Mouse (Mus musculus): ENCODE measurements around the gene Zfp65. TPM values are rescaled to one million over a fixed set of nuclear protein-coding genes. Genes with fewer than 3 reads are reported as not detected.
A peak's percentile ranks its signal among the peaks of the same experiment; 100 is the strongest.

Gene Zfp65
- 1.3 TPM for polyA plus RNA-seq (2012; fragmentation: generic; extraction: Trizol)

DNA sequence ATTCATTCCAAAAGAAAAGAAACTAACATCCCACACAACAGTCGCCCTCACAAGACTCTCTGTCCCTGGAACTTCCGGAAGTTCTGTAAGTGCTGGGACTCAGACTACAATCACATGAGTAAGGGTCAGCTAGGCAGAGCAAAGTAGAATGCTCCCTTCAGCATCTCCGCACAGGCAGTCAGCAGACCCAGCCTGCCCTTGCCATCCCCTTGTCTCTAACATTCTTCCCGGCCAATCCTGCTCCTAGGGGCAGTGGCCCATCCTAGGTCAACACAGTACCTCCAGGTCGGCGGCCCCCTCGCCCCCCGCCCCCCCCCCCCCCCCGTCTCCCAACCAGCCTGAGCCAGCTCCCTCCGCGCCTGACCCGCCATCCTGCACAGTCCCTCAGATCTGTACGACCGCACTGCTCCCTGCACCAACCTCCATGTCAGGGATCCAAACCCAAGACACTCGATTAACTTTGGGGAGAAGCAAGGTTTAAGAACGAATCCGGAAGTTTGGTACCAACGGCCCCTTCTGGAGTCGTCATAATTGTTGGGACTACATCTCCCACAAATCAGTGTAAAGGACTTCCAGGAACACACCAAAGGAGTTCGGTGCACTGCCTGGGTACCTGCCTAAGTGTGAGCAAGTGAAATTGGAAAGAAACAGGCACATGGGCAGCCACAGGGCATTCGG is at the start of gene Zfp65:
TSS of gene Zfp65 (minus strand) at position 533 of the 678 bp plus-strand sequence.
- no peak within 1 kb of the TSS for H3ac ChIP-seq (ENCODE audit: control insufficient read depth, insufficient read length)
- peak within 1 kb of the TSS; percentile 95 for H3K4me2 ChIP-seq (ENCODE audit: low read depth)
- no peaks in the 10 kb centered on the region for H3K36me3 ChIP-seq (ENCODE audit: control insufficient read depth, insufficient read depth)
- no peaks in the 10 kb centered on the region for H3K27me3 ChIP-seq (ENCODE audit: control insufficient read depth, insufficient read depth, insufficient read length)
- TF ChIP-seq USF1 (IDR thresholded peaks at IDR 0.05; ENCODE audit: low read depth) (no peak), POLR2A (IDR thresholded peaks at IDR 0.05; ENCODE audit: insufficient read length, low read depth) (peak; percentile 36), MAX (IDR thresholded peaks at IDR 0.05; ENCODE audit: low read depth) (no peak), REST (IDR thresholded peaks at IDR 0.05; ENCODE audit: insufficient read depth, insufficient read length) (no peak), MYOG (IDR thresholded peaks at IDR 0.05; ENCODE audit: control insufficient read depth in 1 of 3, insufficient read depth in 1 of 3, insufficient read length in 2 of 3, low read depth in 2 of 3) (no peak), TCF3 (IDR thresholded peaks at IDR 0.05; ENCODE audit: insufficient read length, low read depth) (no peak)
- H3K79me2 ChIP-seq (ENCODE audit: control insufficient read depth, insufficient read depth), result no peaks in the 10 kb centered on the region
- peak within 1 kb of the TSS; percentile 57 for H3K4me3 ChIP-seq

DNA sequence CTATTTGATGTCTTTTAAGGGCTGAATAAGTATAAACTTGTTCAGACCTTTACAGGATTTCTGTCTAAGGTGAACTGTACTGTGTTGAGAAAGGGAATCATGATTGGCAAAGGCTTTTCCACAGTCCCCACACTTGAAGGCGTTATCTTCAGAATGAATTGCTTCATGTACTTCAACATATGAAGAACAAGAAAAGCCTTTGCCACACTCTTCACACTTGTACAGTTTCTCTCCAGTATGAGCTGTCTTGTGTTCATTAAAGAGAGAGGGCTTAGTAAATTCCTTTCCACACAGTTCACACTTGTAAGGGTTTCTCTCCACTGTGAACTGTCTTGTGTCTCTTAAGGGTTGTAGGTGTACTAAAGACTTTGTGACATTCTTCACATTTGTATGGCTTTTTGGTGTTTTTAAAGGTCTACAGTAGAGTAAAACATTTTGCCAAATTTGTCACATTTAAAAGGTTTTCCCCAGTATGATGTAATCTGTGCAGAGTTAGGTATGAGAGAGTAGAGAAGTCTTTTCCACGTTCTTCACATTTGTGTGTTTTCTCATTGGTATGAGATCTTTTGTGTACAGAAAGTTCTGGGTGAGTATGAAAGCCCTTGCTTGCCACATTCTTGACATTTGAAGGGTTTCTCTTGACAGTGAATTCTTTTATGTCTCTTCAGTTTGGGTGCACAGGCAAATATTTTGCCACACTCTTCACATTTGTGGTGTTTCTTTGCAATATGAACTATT is 34.2 kb upstream of the Zfp65 start:
- Histone ChIP-seq H3K4me2 (ENCODE audit: low read depth) (no peak overlapping the region), H3K27me3 (ENCODE audit: control insufficient read depth, insufficient read depth, insufficient read length) (no peaks in the 10 kb centered on the region), H3K79me2 (ENCODE audit: control insufficient read depth, insufficient read depth) (no peaks in the 10 kb centered on the region), H3ac (ENCODE audit: control insufficient read depth, insufficient read length) (no peak overlapping the region), H3K36me3 (ENCODE audit: control insufficient read depth, insufficient read depth) (no peaks in the 10 kb centered on the region), H3K4me3 (no peak overlapping the region)
- TF ChIP-seq CEBPB (IDR thresholded peaks at IDR 0.05; ENCODE audit: insufficient read depth, poor library complexity, severe bottlenecking), result no peak

DNA sequence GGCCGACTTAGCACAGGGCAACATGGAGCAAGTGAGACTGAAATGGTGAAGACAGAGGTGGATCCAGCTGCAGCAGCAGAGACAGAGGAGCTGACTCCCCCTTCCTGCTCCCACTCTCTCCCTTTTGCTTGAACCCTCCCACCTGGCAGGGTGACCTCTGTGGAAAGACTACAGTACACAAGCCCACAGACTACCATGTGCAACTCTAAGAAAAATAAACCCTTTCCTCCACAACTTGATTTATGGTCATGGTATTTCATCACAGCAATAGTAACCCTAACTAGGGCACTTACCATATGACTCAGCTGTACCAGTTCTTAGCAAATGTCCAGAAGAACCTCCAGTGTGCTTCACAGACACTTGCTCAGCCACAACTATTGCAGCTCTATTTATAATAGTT is 31.0 kb upstream of the Zfp65 start:
- no peaks in the 10 kb centered on the region for H3K36me3 ChIP-seq (ENCODE audit: control insufficient read depth, insufficient read depth)
- no peak for TF ChIP-seq CEBPB (IDR thresholded peaks at IDR 0.05; ENCODE audit: insufficient read depth, poor library complexity, severe bottlenecking)
- TF ChIP-seq USF1 (IDR thresholded peaks at IDR 0.05; ENCODE audit: low read depth), result no peak
- no peak for TF ChIP-seq MYOG (IDR thresholded peaks at IDR 0.05; ENCODE audit: control insufficient read depth in 1 of 3, insufficient read depth in 1 of 3, insufficient read length in 2 of 3, low read depth in 2 of 3)
- no peak for TF ChIP-seq TCF3 (IDR thresholded peaks at IDR 0.05; ENCODE audit: insufficient read length, low read depth)
- no peak for TF ChIP-seq MYOD1 (IDR thresholded peaks at IDR 0.05; ENCODE audit: control insufficient read depth in 1 of 3, insufficient read length in 2 of 3, low read depth in 2 of 3)
- no peak for TF ChIP-seq POLR2A (IDR thresholded peaks at IDR 0.05; ENCODE audit: insufficient read length, low read depth)
- no peak for TF ChIP-seq REST (IDR thresholded peaks at IDR 0.05; ENCODE audit: insufficient read depth, insufficient read length)
- TF ChIP-seq MAX (IDR thresholded peaks at IDR 0.05; ENCODE audit: low read depth), result no peak
- TF ChIP-seq E2F4 (IDR thresholded peaks at IDR 0.05; ENCODE audit: insufficient read depth), result no peak
- TF ChIP-seq POLR2AphosphoS2 (IDR thresholded peaks at IDR 0.05; ENCODE audit: insufficient read length, low read depth), result no peak
- no peak for TF ChIP-seq SRF (IDR thresholded peaks at IDR 0.05; ENCODE audit: control insufficient read depth, insufficient read length, low read depth)
- no peak for TF ChIP-seq TCF12 (IDR thresholded peaks at IDR 0.05; ENCODE audit: insufficient read depth, poor library complexity, severe bottlenecking)
- no peak overlapping the region for H3K4me2 ChIP-seq (ENCODE audit: low read depth)

DNA sequence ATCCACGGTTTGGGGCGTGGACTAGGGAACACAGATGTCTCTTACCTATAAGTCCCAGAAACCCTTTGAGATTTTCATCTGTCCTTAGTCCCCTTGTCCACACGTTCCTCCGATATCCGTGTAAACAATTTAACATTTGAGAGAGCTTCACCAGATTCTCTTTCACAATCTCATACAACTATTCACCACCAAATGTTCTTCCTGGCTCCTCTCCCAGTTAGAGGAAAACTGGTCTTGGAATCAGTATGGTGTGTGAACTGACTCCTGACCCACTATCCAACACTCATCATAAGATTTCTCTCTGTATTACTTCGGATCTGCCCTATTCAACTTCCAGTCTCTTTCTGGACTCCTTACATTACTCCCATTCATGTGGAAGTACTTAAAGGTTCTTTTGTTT is 26.8 kb upstream of the Zfp65 start:
- Histone ChIP-seq H3K27me3 (ENCODE audit: control insufficient read depth, insufficient read depth, insufficient read length) (no peaks in the 10 kb centered on the region), H3K36me3 (ENCODE audit: control insufficient read depth, insufficient read depth) (peaks cover 3% of the 10 kb centered on the region), H3K79me2 (ENCODE audit: control insufficient read depth, insufficient read depth) (no peaks in the 10 kb centered on the region), H3K4me2 (ENCODE audit: low read depth) (peak overlapping the region; percentile 71), H3K4me3 (peak overlapping the region; percentile 33), H3ac (ENCODE audit: control insufficient read depth, insufficient read length) (no peak overlapping the region)
- TF ChIP-seq MYOG (IDR thresholded peaks at IDR 0.05; ENCODE audit: control insufficient read depth in 1 of 3, insufficient read depth in 1 of 3, insufficient read length in 2 of 3, low read depth in 2 of 3) (no peak), TCF3 (IDR thresholded peaks at IDR 0.05; ENCODE audit: insufficient read length, low read depth) (no peak), USF1 (IDR thresholded peaks at IDR 0.05; ENCODE audit: low read depth) (no peak), TCF12 (IDR thresholded peaks at IDR 0.05; ENCODE audit: insufficient read depth, poor library complexity, severe bottlenecking) (no peak), REST (IDR thresholded peaks at IDR 0.05; ENCODE audit: insufficient read depth, insufficient read length) (no peak), POLR2A (IDR thresholded peaks at IDR 0.05; ENCODE audit: insufficient read length, low read depth) (no peak), CEBPB (IDR thresholded peaks at IDR 0.05; ENCODE audit: insufficient read depth, poor library complexity, severe bottlenecking) (no peak), MYOD1 (IDR thresholded peaks at IDR 0.05; ENCODE audit: control insufficient read depth in 1 of 3, insufficient read length in 2 of 3, low read depth in 2 of 3) (no peak), E2F4 (IDR thresholded peaks at IDR 0.05; ENCODE audit: insufficient read depth) (no peak), SRF (IDR thresholded peaks at IDR 0.05; ENCODE audit: control insufficient read depth, insufficient read length, low read depth) (no peak), MAX (IDR thresholded peaks at IDR 0.05; ENCODE audit: low read depth) (no peak)

More for the DNA sequence above, 31.0 kb upstream of the Zfp65 start:
- Histone ChIP-seq H3K27me3 (ENCODE audit: control insufficient read depth, insufficient read depth, insufficient read length) (no peaks in the 10 kb centered on the region), H3ac (ENCODE audit: control insufficient read depth, insufficient read length) (no peak overlapping the region), H3K79me2 (ENCODE audit: control insufficient read depth, insufficient read depth) (no peaks in the 10 kb centered on the region), H3K4me3 (no peak overlapping the region)
